Mouse (Mus musculus) layer of hippocampus, adult 18-20 months (tissue): ENCODE measurements at regions not wholly inside any gene's neighbourhood (a gene's known extent, or its start where the extent isn't known, plus 50 kb on each side); places are given as distances from the start of the nearest gene placed in this dataset.

ENCODE experiments used
- DNase-seq, 2 experiments: peaks; one replicate each; pipeline ENCODE4 v3.0.0; 2022; ENCODE audit warnings: low spot score in 2 of 2

- peak; percentile 77 to 87 for DNase-seq
Observed at GRCm38 (mm10) chr12:62768930-62769329, 1246.0 kb downstream of the Lrfn5 start.

GRCm38 (mm10) chr12:62769895-62770294, 1246.9 kb downstream of the Lrfn5 start:
- no peak for DNase-seq

GRCm38 (mm10) chr12:62775974-62776373, 1253.0 kb downstream of the Lrfn5 start:
- DNase-seq = no peak

- no peak for DNase-seq
Observed at GRCm38 (mm10) chr12:62812781-62813180, 1289.8 kb downstream of the Lrfn5 start.
